Mouse (Mus musculus) limb, embryonic 13.5 days (tissue): Measurements from ENCODE around the gene Exoc4. TPM values are rescaled to one million over a fixed set of nuclear protein-coding genes. Genes with fewer than 3 reads are reported as not detected.

Experiments used
- ATAC-seq: fragments of 200-750 bp; cut with Nextera tagmentation; 2 replicates; pipeline ENCODE4 v1.8.0; 2017; ENCODE audit warnings: low read depth, moderate number of reproducible peaks, moderate TSS enrichment; ENCODE audit not compliant: low FRiP score
- H3K27ac ChIP-seq: fragments of 300-500 bp; sonication (generic); 2 replicates; pipeline ENCODE4 v1.5.1; 2015; ENCODE audit warnings: inconsistent platforms, mild to moderate bottlenecking, moderate library complexity
- H3K27me3 ChIP-seq: fragments of 300-500 bp; sonication (generic); 2 replicates; pipeline ENCODE4 v1.6.1; 2015; ENCODE audit warnings: mild to moderate bottlenecking, inconsistent platforms
- H3K36me3 ChIP-seq: fragments of 300-500 bp; sonication (generic); 2 replicates; pipeline ENCODE4 v1.6.1; 2015; ENCODE audit warnings: inconsistent platforms, mild to moderate bottlenecking, moderate library complexity
- H3K4me1 ChIP-seq: fragments of 300-500 bp; sonication (generic); 2 replicates; pipeline ENCODE4 v1.6.1; 2015; ENCODE audit warnings: inconsistent platforms
- H3K4me2 ChIP-seq: fragments of 300-500 bp; sonication (generic); replicated peaks from 2 replicates; pipeline ENCODE4 v1.6.1; 2015; ENCODE audit warnings: inconsistent platforms, mild to moderate bottlenecking, moderate library complexity
- H3K4me3 ChIP-seq: fragments of 300-500 bp; sonication (generic); 2 replicates; pipeline ENCODE4 v1.5.1; 2015; ENCODE audit warnings: moderate library complexity, mild to moderate bottlenecking, inconsistent platforms
- H3K9ac ChIP-seq: fragments of 300-500 bp; sonication (generic); 2 replicates; pipeline ENCODE4 v1.6.1; 2015; ENCODE audit warnings: mild to moderate bottlenecking, inconsistent platforms
- H3K9me3 ChIP-seq: fragments of 300-500 bp; sonication (generic); 2 replicates; pipeline ENCODE4 v1.6.1; 2016; ENCODE audit warnings: inconsistent platforms
- WGBS: fragments of 180-500 bp; shearing (Covaris S2); methylation state at CpG from one replicate; pipeline ENCODE4 v1.1.7; 2015; 5-methylcytosine and 5-hydroxymethylcytosine counted together
- polyA plus RNA-seq: library from polyadenylated mRNA; unstranded; fragments of >200 nt; fragmentation: Nextera tagmentation; extraction: Ambion mirVana; gene quantifications from 2 replicates; pipeline ENCODE4 v1.2.1, GENCODE M21; 2015

Gene Exoc4
- polyA plus RNA-seq, 1 experiment from 2014 or later = 45.2 TPM

DNA sequence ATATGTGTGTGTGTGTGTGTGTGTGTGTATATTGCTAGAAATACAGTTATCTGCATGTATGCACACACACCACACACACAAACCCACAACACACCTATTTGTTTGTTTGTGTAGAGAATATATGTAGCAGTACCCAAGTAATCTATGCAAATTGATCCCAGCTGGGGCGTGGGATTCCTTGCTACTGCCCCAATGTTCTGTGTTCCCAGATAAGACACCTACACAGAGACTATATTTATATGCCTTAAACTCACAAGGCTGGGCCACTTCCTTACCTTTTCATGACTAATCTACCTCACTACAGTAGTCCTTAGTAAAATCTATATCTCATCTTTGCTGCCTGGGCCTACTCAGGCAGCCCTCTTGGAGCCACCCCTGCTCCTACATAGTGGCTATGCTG, 312.0 kb downstream of the Exoc4 start:
- 100% methylated on average over 1 of the region's 1 CpGs for WGBS
- Histone ChIP-seq H3K36me3 (no peaks in the 10 kb centered on the region), H3K4me3 (no peak overlapping the region), H3K4me2 (no peak overlapping the region), H3K9ac (no peak overlapping the region), H3K9me3 (no peaks in the 10 kb centered on the region), H3K27ac (no peak overlapping the region), H3K27me3 (no peaks in the 10 kb centered on the region), H3K4me1 (0 out of 2 replicates have a peak, but pooled peaks cover 5% of the 10 kb centered on the region)
- no peak for ATAC-seq

DNA sequence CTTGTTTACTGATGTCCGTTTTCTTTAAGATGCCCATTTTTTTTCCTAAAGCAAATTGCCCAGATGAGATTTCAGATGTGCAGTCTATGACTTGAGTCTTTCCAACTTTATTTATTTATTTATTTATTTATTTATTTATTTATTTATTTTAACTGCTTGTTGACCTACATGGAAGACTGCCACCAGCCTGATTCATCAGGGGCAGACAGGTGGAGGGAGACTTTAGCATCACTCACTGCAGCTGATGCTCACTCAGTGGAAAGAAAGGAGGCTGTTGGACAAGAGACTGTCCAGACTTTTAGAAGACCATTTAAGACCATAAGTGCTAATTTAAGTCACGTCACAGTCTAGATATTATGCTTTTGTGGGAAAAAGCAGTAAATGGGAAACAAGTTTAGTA, 313.0 kb downstream of the Exoc4 start:
- Histone ChIP-seq H3K4me2 (no peak overlapping the region), H3K27ac (no peak overlapping the region), H3K36me3 (no peaks in the 10 kb centered on the region), H3K4me1 (0 out of 2 replicates have a peak, but pooled peaks cover 5% of the 10 kb centered on the region), H3K9me3 (no peaks in the 10 kb centered on the region), H3K4me3 (no peak overlapping the region), H3K9ac (no peak overlapping the region), H3K27me3 (no peaks in the 10 kb centered on the region)
- 81% methylated on average over 2 of the region's 2 CpGs for WGBS
- no peak for ATAC-seq

DNA sequence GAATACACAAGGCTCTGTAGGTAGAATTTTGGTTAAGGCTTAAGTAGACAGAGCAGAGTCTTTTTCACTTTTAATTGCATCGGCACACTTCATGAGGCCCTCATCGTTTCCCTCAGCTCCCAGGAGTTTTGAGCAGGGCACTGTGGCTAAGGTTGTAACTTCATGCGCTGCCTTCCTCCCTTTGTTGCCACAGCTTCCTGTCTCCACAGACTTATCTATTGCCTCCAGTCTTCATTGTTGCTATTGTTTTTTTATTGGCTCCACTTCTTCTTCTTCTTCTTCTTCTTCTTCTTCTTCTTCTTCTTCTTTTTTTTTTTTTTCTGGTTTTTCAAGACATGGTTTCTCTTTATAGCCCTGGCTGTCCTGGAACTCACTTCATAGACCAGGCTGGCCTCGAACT, 327.1 kb downstream of the Exoc4 start:
- H3K4me2 ChIP-seq = no peak overlapping the region
- ATAC-seq = no peak
- no peaks in the 10 kb centered on the region for H3K36me3 ChIP-seq
- 78% methylated on average over 4 of the region's 4 CpGs for WGBS
- H3K4me3 ChIP-seq = no peak overlapping the region
- no peak overlapping the region for H3K9ac ChIP-seq
- H3K27ac ChIP-seq = no peak overlapping the region
- H3K27me3 ChIP-seq = no peaks in the 10 kb centered on the region
- no peaks in the 10 kb centered on the region for H3K9me3 ChIP-seq
- no peaks in the 10 kb centered on the region for H3K4me1 ChIP-seq

DNA sequence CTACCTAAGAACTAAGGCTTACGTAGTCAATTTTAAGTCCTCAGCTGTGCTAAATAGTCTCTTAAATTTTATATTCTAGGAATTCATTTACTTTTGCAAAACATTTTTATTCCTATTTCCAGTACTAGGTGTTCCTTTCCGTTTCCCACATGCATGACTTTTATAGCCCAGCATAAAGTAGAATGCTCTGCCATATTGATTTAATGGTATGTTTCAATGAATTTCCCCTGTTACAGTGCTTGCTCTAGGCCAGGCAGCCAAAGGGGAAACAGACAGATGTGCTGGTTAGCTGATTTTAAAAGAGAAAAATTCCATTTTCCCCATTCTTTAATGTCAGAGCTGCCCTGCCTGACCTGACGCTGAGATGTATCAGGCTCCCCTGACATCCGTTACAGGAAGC, 359.6 kb downstream of the Exoc4 start:
- 37% methylated on average over 4 of the region's 4 CpGs for WGBS
- Histone ChIP-seq H3K4me3 (no peak overlapping the region), H3K9ac (no peak overlapping the region), H3K4me2 (no peak overlapping the region), H3K27ac (no peak overlapping the region), H3K9me3 (no peaks in the 10 kb centered on the region), H3K4me1 (peaks cover 17% of the 10 kb centered on the region), H3K27me3 (no peaks in the 10 kb centered on the region), H3K36me3 (no peaks in the 10 kb centered on the region)
- ATAC-seq = peak; percentile 67

DNA sequence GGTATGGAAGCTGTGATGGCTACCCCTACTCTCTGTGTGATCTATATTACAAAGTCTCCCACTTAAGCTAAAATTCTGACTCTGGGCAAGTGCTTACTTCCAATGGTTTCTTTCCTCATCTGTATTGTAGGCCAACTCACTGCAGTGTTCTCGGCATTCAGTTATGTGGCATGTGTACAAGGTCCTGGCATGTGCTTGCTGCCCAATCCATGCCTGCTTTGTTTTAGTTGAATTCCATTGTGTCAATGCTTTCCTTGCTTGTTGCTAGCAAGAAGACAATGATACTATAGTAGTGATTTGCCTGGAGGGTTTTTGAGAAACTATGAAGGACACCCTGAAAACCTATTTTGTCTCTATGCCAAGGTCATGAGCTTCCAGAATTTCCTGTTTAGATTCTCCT, 365.1 kb downstream of the Exoc4 start:
- Histone ChIP-seq H3K4me1 (peaks cover 5% of the 10 kb centered on the region), H3K27ac (no peak overlapping the region), H3K36me3 (no peaks in the 10 kb centered on the region), H3K9me3 (no peaks in the 10 kb centered on the region), H3K9ac (no peak overlapping the region), H3K4me3 (no peak overlapping the region), H3K4me2 (no peak overlapping the region), H3K27me3 (no peaks in the 10 kb centered on the region)
- ATAC-seq = no peak
- 93% methylated on average over 1 of the region's 1 CpGs for WGBS

DNA sequence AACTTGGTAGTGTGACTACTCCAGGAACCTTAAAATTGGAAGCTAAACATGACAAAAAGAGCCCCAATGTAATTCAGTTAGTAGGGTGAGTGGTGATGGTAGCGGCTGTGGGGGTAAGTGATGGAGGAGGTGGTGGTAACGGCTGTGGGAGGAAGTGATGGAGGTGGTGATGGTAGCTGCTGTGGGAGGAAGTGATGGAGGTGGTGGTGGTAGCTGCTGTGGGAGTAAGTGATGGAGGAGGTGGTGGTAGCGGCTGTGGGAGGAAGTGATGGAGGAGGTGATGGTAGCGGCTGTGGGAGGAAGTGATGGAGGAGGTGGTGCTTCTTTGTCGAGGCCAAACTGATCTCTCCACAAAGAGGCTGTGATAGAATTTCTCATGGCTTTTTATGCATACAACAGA, 369.7 kb downstream of the Exoc4 start:
- Histone ChIP-seq H3K9ac (no peak overlapping the region), H3K4me2 (no peak overlapping the region), H3K36me3 (no peaks in the 10 kb centered on the region), H3K27ac (no peak overlapping the region), H3K27me3 (no peaks in the 10 kb centered on the region), H3K4me3 (no peak overlapping the region), H3K9me3 (no peaks in the 10 kb centered on the region), H3K4me1 (no peaks in the 10 kb centered on the region)
- WGBS = 90% methylated on average over 5 of the region's 5 CpGs
- ATAC-seq = no peak

DNA sequence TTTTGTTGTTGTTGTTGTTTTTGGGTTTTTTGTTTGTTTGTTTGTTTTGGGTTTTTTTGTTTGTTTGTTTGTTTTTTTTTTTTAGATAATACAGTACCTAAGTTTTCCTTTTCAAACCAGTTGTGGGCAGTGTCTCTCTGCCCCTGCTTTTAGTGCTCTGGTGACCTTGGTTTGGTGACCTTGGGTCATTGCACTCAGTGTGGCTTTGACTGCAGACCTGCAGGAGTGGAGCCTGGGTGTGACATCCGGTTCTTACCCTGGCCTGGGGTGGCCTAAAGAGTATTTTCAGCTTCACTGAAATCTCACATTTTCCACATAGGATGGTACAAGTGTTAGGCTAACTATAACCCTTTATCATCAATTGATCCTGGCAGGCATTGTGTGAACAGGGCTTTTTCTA, 371.8 kb downstream of the Exoc4 start:
- H3K27me3 ChIP-seq = no peaks in the 10 kb centered on the region
- H3K4me2 ChIP-seq = no peak overlapping the region
- no peaks in the 10 kb centered on the region for H3K36me3 ChIP-seq
- H3K9ac ChIP-seq = no peak overlapping the region
- H3K4me1 ChIP-seq = no peaks in the 10 kb centered on the region
- no peak overlapping the region for H3K4me3 ChIP-seq
- H3K9me3 ChIP-seq = no peaks in the 10 kb centered on the region
- no peak overlapping the region for H3K27ac ChIP-seq
- no peak for ATAC-seq
- WGBS = 35% methylated on average over 1 of the region's 1 CpGs

DNA sequence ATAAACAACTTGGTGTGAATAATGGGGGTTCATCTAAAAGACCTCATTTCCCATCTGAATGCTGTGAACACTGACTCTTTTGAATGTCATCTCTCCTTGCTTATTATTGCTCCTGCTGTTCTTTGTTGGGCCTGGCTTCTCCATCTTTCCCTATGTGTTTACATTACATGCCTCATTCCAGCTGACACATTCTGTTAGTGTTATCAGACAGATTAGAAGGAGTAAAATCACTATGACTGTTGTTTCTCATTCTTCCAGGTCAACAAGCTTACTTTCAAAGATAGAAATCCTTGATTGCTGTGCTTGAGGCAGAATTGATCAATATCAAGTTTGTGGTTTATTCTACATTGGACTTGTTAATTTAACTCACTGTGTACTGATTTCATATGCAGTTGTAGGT, 377.0 kb downstream of the Exoc4 start:
- Histone ChIP-seq H3K36me3 (no peaks in the 10 kb centered on the region), H3K4me3 (no peak overlapping the region), H3K27ac (no peak overlapping the region), H3K4me1 (no peaks in the 10 kb centered on the region), H3K27me3 (no peaks in the 10 kb centered on the region), H3K4me2 (no peak overlapping the region), H3K9ac (no peak overlapping the region), H3K9me3 (0 out of 2 replicates have a peak, but pooled peaks cover 7% of the 10 kb centered on the region)
- ATAC-seq = no peak

DNA sequence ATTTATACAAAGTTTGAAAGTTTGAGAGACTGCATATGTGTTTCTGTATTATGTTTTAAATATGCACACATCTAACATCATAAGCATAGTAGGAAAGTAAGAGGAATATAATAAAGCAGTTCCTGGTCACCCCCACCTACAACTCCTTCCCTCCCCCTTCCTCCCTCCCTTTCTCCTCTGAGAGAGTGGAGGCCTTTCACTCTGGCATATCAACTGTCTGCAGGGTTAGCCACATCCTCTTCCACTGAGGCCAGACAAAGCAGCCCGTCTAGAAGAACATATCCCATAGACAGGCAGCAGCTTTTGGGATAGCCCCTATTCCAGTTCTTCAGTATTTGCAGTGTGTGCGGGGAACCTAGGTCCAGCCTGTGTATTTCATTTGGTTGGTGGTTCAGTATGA, 382.2 kb downstream of the Exoc4 start:
- no peak for ATAC-seq
- Histone ChIP-seq H3K4me1 (no peaks in the 10 kb centered on the region), H3K27ac (no peak overlapping the region), H3K4me2 (no peak overlapping the region), H3K27me3 (no peaks in the 10 kb centered on the region), H3K4me3 (no peak overlapping the region), H3K9me3 (0 out of 2 replicates have a peak, but pooled peaks cover 7% of the 10 kb centered on the region), H3K9ac (no peak overlapping the region), H3K36me3 (no peaks in the 10 kb centered on the region)
- 84% methylated on average over 2 of the region's 2 CpGs for WGBS

DNA sequence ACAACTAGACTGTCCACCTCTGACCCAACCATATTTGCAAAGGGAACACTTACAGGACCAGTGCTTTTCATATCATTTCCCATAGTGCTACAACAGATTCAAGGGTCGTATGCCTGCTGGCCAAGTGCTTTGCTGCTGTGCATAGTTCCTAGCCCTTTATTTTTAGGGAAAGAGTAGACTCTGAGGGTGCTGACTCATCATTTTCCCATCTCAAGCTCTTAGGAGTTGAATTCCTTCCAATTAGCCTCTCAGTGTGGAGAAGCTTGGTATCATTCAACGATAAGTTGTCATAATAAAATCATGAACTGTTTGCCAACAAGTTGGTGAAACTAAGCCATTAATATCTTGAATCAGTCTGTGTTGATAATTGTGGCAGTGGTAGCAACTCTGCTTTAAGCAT, 388.3 kb downstream of the Exoc4 start:
- Histone ChIP-seq H3K4me3 (no peak overlapping the region), H3K4me2 (no peak overlapping the region), H3K27me3 (no peaks in the 10 kb centered on the region), H3K4me1 (no peaks in the 10 kb centered on the region), H3K36me3 (no peaks in the 10 kb centered on the region), H3K27ac (no peak overlapping the region), H3K9ac (no peak overlapping the region), H3K9me3 (no peaks in the 10 kb centered on the region)
- ATAC-seq = no peak
- WGBS = 81% methylated on average over 2 of the region's 2 CpGs

DNA sequence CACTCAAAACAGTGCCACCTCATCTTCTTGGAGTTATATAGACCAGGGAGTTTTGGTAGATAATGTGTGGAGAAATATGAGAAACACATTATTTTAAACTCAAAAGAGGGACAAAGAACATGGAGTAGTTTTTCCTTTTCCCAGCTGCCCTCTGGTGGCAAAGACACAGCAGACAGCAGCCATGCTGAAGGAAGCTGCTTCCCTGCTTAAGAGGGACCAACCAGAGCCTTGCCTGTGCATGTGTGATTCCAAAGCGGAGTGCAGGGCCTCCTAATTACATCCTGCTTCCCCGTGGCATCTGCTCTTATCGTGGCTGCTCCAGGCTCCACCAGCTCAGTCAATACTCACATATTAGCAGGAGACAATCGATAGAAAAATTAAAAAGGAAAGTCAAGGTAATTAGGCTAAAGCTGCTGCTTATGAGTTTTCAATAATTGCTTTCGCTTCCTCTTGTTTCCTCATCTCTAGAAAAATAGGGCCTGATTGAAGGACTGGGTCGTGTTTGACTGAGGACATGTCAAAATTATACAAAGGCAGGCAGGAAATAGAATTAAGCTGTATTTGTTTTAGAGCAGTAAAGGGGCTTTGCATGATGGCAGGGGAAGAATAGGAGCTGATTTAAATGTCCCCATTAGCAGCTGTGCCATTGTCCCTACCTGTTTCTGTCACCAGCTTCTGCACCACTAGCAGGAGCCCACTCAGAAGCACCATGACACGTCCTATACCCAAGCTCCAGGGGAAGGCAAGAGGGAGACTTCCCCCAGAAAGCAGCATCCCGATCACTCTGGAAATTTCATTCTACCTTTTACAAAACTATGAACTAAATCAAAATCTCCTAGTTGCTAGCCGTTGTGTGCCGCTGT, 433.1 kb downstream of the Exoc4 start:
- 0 out of 2 replicates have a peak, but pooled peaks have one; percentile 15 for ATAC-seq
- Histone ChIP-seq H3K9me3 (no peaks in the 10 kb centered on the region), H3K27me3 (no peaks in the 10 kb centered on the region), H3K4me2 (no peak overlapping the region), H3K9ac (no peak overlapping the region), H3K4me3 (no peak overlapping the region), H3K27ac (no peak overlapping the region), H3K36me3 (no peaks in the 10 kb centered on the region), H3K4me1 (peaks cover 7% of the 10 kb centered on the region; the same call in 1 of the 2 replicates)
- WGBS = 48% methylated on average over 10 of the region's 10 CpGs

DNA sequence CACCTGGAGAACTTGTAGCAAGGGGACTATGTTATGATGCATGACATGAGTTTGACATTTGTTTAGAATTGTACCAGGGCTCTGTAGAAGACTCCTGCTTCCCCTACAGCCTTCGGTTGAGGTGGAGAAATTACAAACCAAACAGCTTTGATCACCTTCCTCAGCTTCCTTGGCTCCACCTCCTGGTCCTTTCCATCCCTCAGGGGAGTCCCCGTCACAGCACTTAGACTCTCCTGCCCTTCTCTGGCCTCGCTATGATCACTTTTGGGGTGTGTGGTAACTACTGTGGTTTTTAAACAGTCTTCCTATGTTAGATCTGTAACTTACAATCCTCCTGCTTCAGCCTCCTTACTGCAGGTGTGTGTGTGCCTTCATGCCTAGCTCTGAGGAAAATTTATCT, 434.6 kb downstream of the Exoc4 start:
- Histone ChIP-seq H3K27ac (no peak overlapping the region), H3K4me3 (no peak overlapping the region), H3K9me3 (no peaks in the 10 kb centered on the region), H3K36me3 (no peaks in the 10 kb centered on the region), H3K4me2 (no peak overlapping the region), H3K27me3 (no peaks in the 10 kb centered on the region), H3K4me1 (peaks cover 7% of the 10 kb centered on the region; the same call in 1 of the 2 replicates), H3K9ac (no peak overlapping the region)
- ATAC-seq = no peak
- WGBS = 61% methylated on average over 3 of the region's 3 CpGs

DNA sequence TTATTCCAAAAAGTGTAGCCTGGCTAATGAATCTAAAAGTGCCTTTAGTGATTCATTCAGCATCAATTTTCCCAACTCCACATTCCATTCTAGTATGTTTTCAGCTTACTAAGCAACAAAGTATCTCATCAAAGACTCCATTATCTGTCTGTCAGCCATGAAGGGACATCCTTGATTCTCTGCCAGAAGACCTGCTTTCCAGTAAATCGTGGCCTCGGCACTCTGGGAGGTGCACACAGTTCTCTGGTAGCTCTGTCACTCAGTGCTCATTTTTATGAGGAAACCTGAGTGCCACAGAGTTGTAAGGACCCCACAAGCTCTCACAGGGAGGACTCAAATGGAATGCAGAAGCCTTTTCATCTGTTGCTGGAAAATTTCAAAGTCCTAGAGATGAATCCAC, 436.4 kb downstream of the Exoc4 start:
- Histone ChIP-seq H3K4me3 (no peak overlapping the region), H3K27ac (no peak overlapping the region), H3K4me1 (peaks cover 7% of the 10 kb centered on the region; the same call in 1 of the 2 replicates), H3K9ac (no peak overlapping the region), H3K4me2 (no peak overlapping the region), H3K9me3 (no peaks in the 10 kb centered on the region), H3K36me3 (no peaks in the 10 kb centered on the region), H3K27me3 (no peaks in the 10 kb centered on the region)
- 35% methylated on average over 2 of the region's 2 CpGs for WGBS
- no peak for ATAC-seq
